Mouse (Mus musculus) midbrain, postnatal 0 days (tissue): ENCODE data around the gene Mrps26. TPM values are rescaled to one million over a fixed set of nuclear protein-coding genes. Genes with fewer than 3 reads are reported as not detected.
A peak's percentile ranks its signal among the peaks of the same experiment; 100 is the strongest.
"Not testable (repeated sequence)": the region's sequence is repeated elsewhere in the genome, so short reads cannot be mapped to it uniquely, and the experiment has no call there.

ENCODE experiments used
- ATAC-seq: fragments of 200-750 bp; cut with Nextera tagmentation; 2 replicates; pipeline ENCODE4 v1.8.0; 2017; ENCODE audit warnings: moderate number of reproducible peaks, mild to moderate bottlenecking, moderate TSS enrichment, moderate library complexity; ENCODE audit not compliant: low FRiP score
- DNase-seq: peaks from one replicate; pipeline ENCODE4 v3.0.0-alpha.2; 2015; ENCODE audit warnings: low spot score
- H3K27ac ChIP-seq: fragments of 300-500 bp; sonication (generic); 2 replicates; pipeline ENCODE4 v1.5.1; 2014; ENCODE audit warnings: low read depth, mild to moderate bottlenecking, low read length, mixed read lengths
- H3K27me3 ChIP-seq: fragments of 300-500 bp; sonication (generic); 2 replicates; pipeline ENCODE4 v1.6.1; 2014; ENCODE audit warnings: low read length, control low read depth, mixed read lengths; ENCODE audit not compliant: insufficient read depth
- H3K36me3 ChIP-seq: fragments of 300-500 bp; sonication (generic); 2 replicates; pipeline ENCODE4 v1.6.1; 2014; ENCODE audit warnings: low read length, control low read depth, mixed read lengths; ENCODE audit not compliant: insufficient read depth
- H3K4me1 ChIP-seq: fragments of 300-500 bp; sonication (generic); 2 replicates; pipeline ENCODE4 v1.6.1; 2014; ENCODE audit warnings: mild to moderate bottlenecking, control low read depth, antibody characterized with exemption, low read length, mixed read lengths; ENCODE audit not compliant: insufficient read depth
- H3K4me2 ChIP-seq: fragments of 300-500 bp; sonication (generic); 2 replicates; pipeline ENCODE4 v1.6.1; 2014; ENCODE audit warnings: low read depth, mild to moderate bottlenecking, low read length, mixed read lengths; ENCODE audit not compliant: poor library complexity, severe bottlenecking
- H3K4me3 ChIP-seq: fragments of 300-500 bp; sonication (generic); 2 replicates; pipeline ENCODE4 v1.5.1; 2014; ENCODE audit warnings: low read depth, mild to moderate bottlenecking, low read length, moderate library complexity
- H3K9ac ChIP-seq: fragments of 300-500 bp; sonication (generic); replicated peaks from 2 replicates; pipeline ENCODE4 v1.6.1; 2014; ENCODE audit warnings: mild to moderate bottlenecking, low read length, moderate library complexity, mixed read lengths; ENCODE audit not compliant: poor library complexity, severe bottlenecking
- H3K9me3 ChIP-seq: fragments of 300-500 bp; sonication (generic); 2 replicates; pipeline ENCODE4 v1.6.1; 2016; ENCODE audit warnings: low read length, control low read depth
- CTCF ChIP-seq: IDR thresholded peaks from 2 replicates; pipeline ENCODE4 v1.5.1; 2016; ENCODE audit warnings: antibody characterized with exemption, mild to moderate bottlenecking
- WGBS: fragments of 180-500 bp; shearing (Covaris S2); extraction: QIAGEN DNeasy Blood & Tissue Kit; methylation state at CpG from one replicate; pipeline ENCODE4 v1.1.7; 2014; 5-methylcytosine and 5-hydroxymethylcytosine counted together
- polyA plus RNA-seq: library from polyadenylated mRNA; unstranded; fragments of >200 nt; fragmentation: Nextera tagmentation; extraction: Ambion mirVana; gene quantifications from 2 replicates; pipeline ENCODE4 v1.2.1, GENCODE M21; 2015
- total RNA-seq: library from RNA; depleted of rRNA; stranded (reverse); fragments of >200 nt; gene quantifications from 2 replicates; pipeline ENCODE4 v1.2.3, GENCODE M21; 2014; rRNA removed

The Mrps26 gene
- total RNA-seq (54.7 and 60.5 TPM in 2 replicates), polyA plus RNA-seq (128 and 131 TPM in 2 replicates)

- peaks cover 15% of the 10 kb centered on the region for H3K36me3 ChIP-seq
- peak within 1 kb of the TSS; percentile 89 for H3K9ac ChIP-seq
- no peaks in the 10 kb centered on the region; the same call in 1 of the 2 replicates for H3K4me1 ChIP-seq
- ATAC-seq (peak; percentile 98), DNase-seq (peak; percentile 95)
- peak; percentile 49 for TF ChIP-seq CTCF
- H3K27ac ChIP-seq, result peak within 1 kb of the TSS; percentile 70
- no peaks in the 10 kb centered on the region for H3K27me3 ChIP-seq
- H3K4me2 ChIP-seq, result peak within 1 kb of the TSS; percentile 78
- under 1% methylated on average over 61 of the region's 61 CpGs for WGBS
- H3K4me3 ChIP-seq, result peak within 1 kb of the TSS; percentile 84
- no peaks in the 10 kb centered on the region for H3K9me3 ChIP-seq
Measured at GRCm38 (mm10) chr2:130563212-130564055, at the start of gene Mrps26. Gene Mrps26 (plus strand): TSS chr2:130563742.

- H3K4me3 ChIP-seq, result no peak overlapping the region
- H3K9me3 ChIP-seq, result no peaks in the 10 kb centered on the region
- no peak for ATAC-seq
- no peak overlapping the region for H3K9ac ChIP-seq
- 97% methylated on average over 8 of the region's 8 CpGs for whole genome bisulfite sequencing
- no peak overlapping the region for H3K27ac ChIP-seq
- no peak for DNase-seq
- H3K4me2 ChIP-seq, result no peak overlapping the region
- peaks cover 12% of the 10 kb centered on the region for H3K36me3 ChIP-seq
- H3K4me1 ChIP-seq, result no peaks in the 10 kb centered on the region
- no peak for TF ChIP-seq CTCF
- no peaks in the 10 kb centered on the region for H3K27me3 ChIP-seq
Measured at GRCm38 (mm10) chr2:130513907-130514306, 49.6 kb upstream of the Mrps26 start.

GRCm38 (mm10) chr2:130515791-130516190, 47.8 kb upstream of the Mrps26 start:
- peak; percentile 11 for DNase-seq
- Histone ChIP-seq H3K4me2 (no peak overlapping the region), H3K9ac (no peak overlapping the region), H3K27me3 (no peaks in the 10 kb centered on the region), H3K4me3 (no peak overlapping the region), H3K9me3 (no peaks in the 10 kb centered on the region), H3K27ac (no peak overlapping the region), H3K4me1 (no peaks in the 10 kb centered on the region), H3K36me3 (peaks cover 30% of the 10 kb centered on the region)
- no peak for ATAC-seq
- 22% methylated on average over 5 of the region's 5 CpGs for WGBS
- 0 out of 2 replicates have a peak, but pooled peaks have one; percentile 7 for TF ChIP-seq CTCF

GRCm38 (mm10) chr2:130521927-130522326, 41.6 kb upstream of the Mrps26 start:
- 100% methylated on average over 2 of the region's 2 CpGs for WGBS
- Histone ChIP-seq H3K27me3 (no peaks in the 10 kb centered on the region), H3K9me3 (no peaks in the 10 kb centered on the region), H3K9ac (no peak overlapping the region), H3K4me3 (no peak overlapping the region), H3K36me3 (peaks cover 55% of the 10 kb centered on the region), H3K4me2 (no peak overlapping the region), H3K27ac (no peak overlapping the region), H3K4me1 (no peaks in the 10 kb centered on the region)
- no peak for DNase-seq
- no peak for ATAC-seq
- TF ChIP-seq CTCF, result no peak

GRCm38 (mm10) chr2:130525480-130525879, 38.1 kb upstream of the Mrps26 start:
- H3K27me3 ChIP-seq, DNase-seq, H3K4me3 ChIP-seq, H3K4me2 ChIP-seq, H3K27ac ChIP-seq, H3K9me3 ChIP-seq, H3K9ac ChIP-seq, H3K4me1 ChIP-seq, ATAC-seq: not testable (repeated sequence)
- whole genome bisulfite sequencing, result 95% methylated on average over 3 of the region's 4 CpGs
- H3K36me3 ChIP-seq, result peaks cover 30% of the 10 kb centered on the region

- H3K4me1 ChIP-seq, result no peaks in the 10 kb centered on the region
- peak; percentile 31 for DNase-seq
- ATAC-seq, result no peak
- no peak overlapping the region for H3K4me3 ChIP-seq
- no peak overlapping the region for H3K27ac ChIP-seq
- H3K9ac ChIP-seq, result no peak overlapping the region
- 85% methylated on average over 6 of the region's 6 CpGs for WGBS
- H3K4me2 ChIP-seq, result no peak overlapping the region
- peaks cover 18% of the 10 kb centered on the region for H3K36me3 ChIP-seq
- no peaks in the 10 kb centered on the region for H3K9me3 ChIP-seq
- TF ChIP-seq CTCF, result peak; percentile 57
- no peaks in the 10 kb centered on the region for H3K27me3 ChIP-seq
Measured at GRCm38 (mm10) chr2:130528457-130528856, 35.1 kb upstream of the Mrps26 start.
